Comparison of ENCODE assay signal across 16 mouse cellular contexts in genomic region chr1:168975037-168975698, GRCm38 (mm10).
DNase-seq lines count a peak whose midpoint lies in the region; ATAC-seq and TF ChIP-seq lines count a peak whose summit lies in the region.
"Had no signal": no experiment of that assay in that cellular context is flagged by ENCODE, and none has a peak within 500 bp of the region (broad histone marks: within the 10 kb centered on the region; RNA-seq: fewer than 3 reads in every experiment).

No protein-coding gene starts in this region.

- no peaks in the 10 kb centered on the region for H3K9me3 ChIP-seq in intestine, embryonic 15.5 days
- H3K9me3 ChIP-seq in intestine, postnatal 0 days (ENCODE audit: control insufficient read depth) = no peaks in the 10 kb centered on the region
- H3K9me3 ChIP-seq in liver, postnatal 0 days (ENCODE audit: low read length) = no peaks in the 10 kb centered on the region
- no peaks in the 10 kb centered on the region for H3K9me3 ChIP-seq in liver, embryonic 11.5 days (ENCODE audit: control insufficient read depth, low read length)
- H3K9me3 ChIP-seq in embryonic facial prominence, embryonic 11.5 days (replicated peaks; ENCODE audit: control insufficient read depth, low read length) = no peaks in the 10 kb centered on the region
- H3K9me3 ChIP-seq: heart, embryonic 10.5 days had no signal

- no peak overlapping the region for H3K9ac ChIP-seq in intestine, embryonic 15.5 days
- no peak overlapping the region for H3K9ac ChIP-seq in intestine, postnatal 0 days (ENCODE audit: low read depth, low read length)
- H3K9ac ChIP-seq in liver, postnatal 0 days (replicated peaks) = no peak overlapping the region
- no peak overlapping the region for H3K9ac ChIP-seq in liver, embryonic 11.5 days (ENCODE audit: low read depth, low read length)
- H3K9ac ChIP-seq in embryonic facial prominence, embryonic 11.5 days (replicated peaks; ENCODE audit: low read length) = no peak overlapping the region
- H3K9ac ChIP-seq: liver, embryonic 14.5 days had no signal

- 0 out of 2 replicates have a peak, but pooled peaks have one; percentile 23 for ATAC-seq in intestine, embryonic 15.5 days
- ATAC-seq in intestine, postnatal 0 days = no peak
- ATAC-seq in liver, postnatal 0 days = no peak
- ATAC-seq in liver, embryonic 11.5 days (replicated peaks; ENCODE audit: low FRiP score) = no peak
- ATAC-seq in embryonic facial prominence, embryonic 11.5 days (replicated peaks; ENCODE audit: insufficient number of reproducible peaks, low FRiP score, low TSS enrichment, low read depth) = no peak
- ATAC-seq: forebrain, embryonic 14.5 days had no signal

- H3K27ac ChIP-seq in intestine, embryonic 15.5 days = no peak overlapping the region
- H3K27ac ChIP-seq in intestine, postnatal 0 days (ENCODE audit: low read depth, low read length) = no peak overlapping the region
- H3K27ac ChIP-seq in liver, postnatal 0 days (ENCODE audit: low read depth) = no peak overlapping the region
- no peak overlapping the region for H3K27ac ChIP-seq in liver, embryonic 11.5 days (ENCODE audit: low read depth, low read length)
- H3K27ac ChIP-seq in embryonic facial prominence, embryonic 11.5 days (replicated peaks; ENCODE audit: low read depth, low read length) = no peak overlapping the region
- H3K27ac ChIP-seq: heart, embryonic 10.5 days; liver, embryonic 14.5 days; stomach, postnatal 0 days had no signal

- 72% methylated on average over 8 of the region's 8 CpGs for WGBS in intestine, embryonic 15.5 days
- WGBS in intestine, postnatal 0 days = 71% methylated on average over 8 of the region's 8 CpGs
- 74% methylated on average over 8 of the region's 8 CpGs for WGBS in liver, postnatal 0 days (ENCODE audit: insufficient replicate concordance)
- WGBS in liver, embryonic 11.5 days = 81% methylated on average over 8 of the region's 8 CpGs
- WGBS in embryonic facial prominence, embryonic 11.5 days = 67% methylated on average over 8 of the region's 8 CpGs

- intact Hi-C loops in heart, postnatal 25 days (cut with DNase I) = no loop called here

- no peak for TF ChIP-seq CTCF in intestine, postnatal 0 days (IDR thresholded peaks at IDR 0.05; ENCODE audit: low read depth)
- no peak for TF ChIP-seq CTCF in liver, postnatal 0 days (IDR thresholded peaks at IDR 0.05; ENCODE audit: low read depth)

- H3K4me1 ChIP-seq in intestine, embryonic 15.5 days (replicated peaks) = no peaks in the 10 kb centered on the region
- no peaks in the 10 kb centered on the region for H3K4me1 ChIP-seq in intestine, postnatal 0 days (replicated peaks; ENCODE audit: control insufficient read depth, insufficient read depth, low read length)
- no peaks in the 10 kb centered on the region for H3K4me1 ChIP-seq in liver, postnatal 0 days (ENCODE audit: insufficient read depth)
- no peaks in the 10 kb centered on the region for H3K4me1 ChIP-seq in liver, embryonic 11.5 days (replicated peaks; ENCODE audit: control insufficient read depth, insufficient read depth, low read length)
- 0 out of 2 replicates have a peak, but pooled peaks cover 2% of the 10 kb centered on the region for H3K4me1 ChIP-seq in embryonic facial prominence, embryonic 11.5 days (ENCODE audit: control insufficient read depth, insufficient read depth, low read length)
- H3K4me1 ChIP-seq: heart, embryonic 10.5 days had no signal

- TF ChIP-seq EP300 in liver, postnatal 0 days (IDR thresholded peaks at IDR 0.05; ENCODE audit: low read depth) = no peak

- no peak overlapping the region for H3K4me2 ChIP-seq in intestine, embryonic 15.5 days (replicated peaks)
- no peak overlapping the region for H3K4me2 ChIP-seq in intestine, postnatal 0 days (replicated peaks; ENCODE audit: low read depth)
- no peak overlapping the region for H3K4me2 ChIP-seq in liver, postnatal 0 days (ENCODE audit: low read depth, low read length)
- H3K4me2 ChIP-seq in liver, embryonic 11.5 days = no peak overlapping the region
- H3K4me2 ChIP-seq in embryonic facial prominence, embryonic 11.5 days (ENCODE audit: low read depth, low read length) = no peak overlapping the region
- H3K4me2 ChIP-seq: midbrain, embryonic 11.5 days had no signal

- H3K36me3 ChIP-seq in intestine, embryonic 15.5 days = no peaks in the 10 kb centered on the region
- H3K36me3 ChIP-seq in intestine, postnatal 0 days (ENCODE audit: control insufficient read depth, insufficient read depth) = no peaks in the 10 kb centered on the region
- no peaks in the 10 kb centered on the region for H3K36me3 ChIP-seq in liver, postnatal 0 days (replicated peaks; ENCODE audit: insufficient read depth, low read length)
- H3K36me3 ChIP-seq in liver, embryonic 11.5 days (ENCODE audit: control insufficient read depth, insufficient read depth, low read length) = no peaks in the 10 kb centered on the region
- no peaks in the 10 kb centered on the region for H3K36me3 ChIP-seq in embryonic facial prominence, embryonic 11.5 days (replicated peaks; ENCODE audit: control insufficient read depth, insufficient read depth, low read depth, low read length)
- H3K36me3 ChIP-seq: heart, embryonic 10.5 days had no signal

- H3K27me3 ChIP-seq in intestine, embryonic 15.5 days (replicated peaks) = no peaks in the 10 kb centered on the region
- H3K27me3 ChIP-seq in intestine, postnatal 0 days (replicated peaks; ENCODE audit: control insufficient read depth, insufficient read depth, low read length) = no peaks in the 10 kb centered on the region
- no peaks in the 10 kb centered on the region for H3K27me3 ChIP-seq in liver, postnatal 0 days (ENCODE audit: insufficient read depth, low read length)
- H3K27me3 ChIP-seq in liver, embryonic 11.5 days (replicated peaks; ENCODE audit: control insufficient read depth, insufficient read depth, low read length) = no peaks in the 10 kb centered on the region
- H3K27me3 ChIP-seq in embryonic facial prominence, embryonic 11.5 days (ENCODE audit: control insufficient read depth, insufficient read depth, low read length) = no peaks in the 10 kb centered on the region

- peak; percentile 11 for DNase-seq in liver, postnatal 0 days
- DNase-seq in liver, embryonic 11.5 days (ENCODE audit: low spot score) = no peak
- DNase-seq in embryonic facial prominence, embryonic 11.5 days (ENCODE audit: low spot score) = peak; percentile 44
- peak; percentile 21 for DNase-seq in mesoderm, embryonic 11.5 days (ENCODE audit: low read depth, low spot score)
- no peak for DNase-seq in heart, postnatal 25 days (ENCODE audit: low spot score)
- DNase-seq in frontal cortex, adult 2 months (ENCODE audit: extremely low spot score in 1 of 2, low spot score in 1 of 2) = no peak
- DNase-seq: heart, postnatal 14 days; thymus, postnatal 36 days had no signal

- no peak overlapping the region for H3K4me3 ChIP-seq in intestine, embryonic 15.5 days (replicated peaks)
- H3K4me3 ChIP-seq in intestine, postnatal 0 days (ENCODE audit: low read depth, low read length) = no peak overlapping the region
- H3K4me3 ChIP-seq in liver, postnatal 0 days (ENCODE audit: low read depth, low read length) = no peak overlapping the region
- H3K4me3 ChIP-seq in liver, embryonic 11.5 days (ENCODE audit: low read depth, low read length) = no peak overlapping the region
- no peak overlapping the region for H3K4me3 ChIP-seq in embryonic facial prominence, embryonic 11.5 days (ENCODE audit: low read depth, low read length)
- H3K4me3 ChIP-seq: heart, embryonic 10.5 days; myocyte had no signal

Comparison
In these comparisons a context has a peak if more than half of its experiments do, and no peak if none do; other contexts are left out.
1. DNase-seq: peak in liver, postnatal 0 days (single experiment), embryonic facial prominence, embryonic 11.5 days (single experiment) and mesoderm, embryonic 11.5 days (single experiment); none in liver, embryonic 11.5 days (single experiment), heart, postnatal 25 days (single experiment) and frontal cortex, adult 2 months (0 of 2).